Mouse (Mus musculus) spleen, postnatal 10 days (tissue): Measurements from ENCODE around the gene Tubb5.

Experiments used
- DNase-seq, 2 experiments: peaks; one replicate each; pipeline ENCODE4 v3.0.0; 2021 to 2022; ENCODE audit warnings: low spot score in 2 of 2

The Tubb5 gene

GRCm38 (mm10) chr17:35838122-35838544 is at the start of gene Tubb5:
Tubb5 (minus strand) TSS chr17:35838306.
- DNase-seq, result peak; percentile 92 to 96

GRCm38 (mm10) chr17:35887725-35888124 is 49.6 kb upstream of the Tubb5 start:
- no peak for DNase-seq

- DNase-seq, result no peak
Measured at GRCm38 (mm10) chr17:35883777-35884176, 45.7 kb upstream of the Tubb5 start.

GRCm38 (mm10) chr17:35882924-35883323 is 44.8 kb upstream of the Tubb5 start:
- no peak for DNase-seq

GRCm38 (mm10) chr17:35879245-35880057 is 41.3 kb upstream of the Tubb5 start, which contains the start of gene Dhx16:
Dhx16 (plus strand) TSS chr17:35879819.
- peak; percentile 89 to 98 for DNase-seq

GRCm38 (mm10) chr17:35874721-35875120 is 36.6 kb upstream of the Tubb5 start:
- DNase-seq, result no peak

GRCm38 (mm10) chr17:35873774-35874519 is 35.8 kb upstream of the Tubb5 start:
- peak; percentile 87 to 94 for DNase-seq

- peak; percentile 38 to 74 for DNase-seq
Measured at GRCm38 (mm10) chr17:35870884-35871696, 33.0 kb upstream of the Tubb5 start.

- DNase-seq, result peak; percentile 51 to 72
Measured at GRCm38 (mm10) chr17:35870151-35870883, 32.2 kb upstream of the Tubb5 start.

- DNase-seq, result no peak
Measured at GRCm38 (mm10) chr17:35869346-35870067, 31.4 kb upstream of the Tubb5 start.

- no peak for DNase-seq
Measured at GRCm38 (mm10) chr17:35868961-35869345, 30.8 kb upstream of the Tubb5 start.

- peak; percentile 39 to 58 for DNase-seq
Measured at GRCm38 (mm10) chr17:35868165-35868820, 30.2 kb upstream of the Tubb5 start.

GRCm38 (mm10) chr17:35866911-35867890 is 29.1 kb upstream of the Tubb5 start:
- peak; percentile 59 to 76 for DNase-seq

GRCm38 (mm10) chr17:35866281-35866831 is 28.2 kb upstream of the Tubb5 start:
- DNase-seq, result peak in 1 of 2 experiments; percentile 58

- DNase-seq, result peak; percentile 60 to 74
Measured at GRCm38 (mm10) chr17:35865481-35866280, 27.6 kb upstream of the Tubb5 start, which contains the start of gene Ppp1r18. Ppp1r18 (plus strand) TSS chr17:35865593.

- DNase-seq, result no peak
Measured at GRCm38 (mm10) chr17:35864832-35865353, 26.8 kb upstream of the Tubb5 start.

GRCm38 (mm10) chr17:35861198-35861857 is 23.2 kb upstream of the Tubb5 start, which contains the start of gene Nrm:
Nrm (plus strand) TSS chr17:35861318.
- peak; percentile 89 to 94 for DNase-seq
